Mouse (Mus musculus) heart, adult 18-20 months (tissue): ENCODE results near the gene Gm48552. TPM values are rescaled to one million over a fixed set of nuclear protein-coding genes. Genes with fewer than 3 reads are reported as not detected.

Experiments
- DNase-seq, 2 experiments: peaks; one replicate each; pipeline ENCODE4 v3.0.0; 2021 to 2022; ENCODE audit warnings: mixed read lengths in 1 of 2
- microRNA-seq, 2 experiments: library from miRNA; unstranded; fragments of <30 nt; microRNA quantifications; one replicate each; pipeline ENCODE4 v1.2.0; 2022
- total RNA-seq, 2 experiments: library from RNA; stranded (reverse); gene quantifications; 2 replicates each; pipeline ENCODE4 v1.2.3; 2021

Gm48552 gene
- total RNA-seq, 2 experiments from 2014 or later: 0.51 TPM; not detected in 1

DNA sequence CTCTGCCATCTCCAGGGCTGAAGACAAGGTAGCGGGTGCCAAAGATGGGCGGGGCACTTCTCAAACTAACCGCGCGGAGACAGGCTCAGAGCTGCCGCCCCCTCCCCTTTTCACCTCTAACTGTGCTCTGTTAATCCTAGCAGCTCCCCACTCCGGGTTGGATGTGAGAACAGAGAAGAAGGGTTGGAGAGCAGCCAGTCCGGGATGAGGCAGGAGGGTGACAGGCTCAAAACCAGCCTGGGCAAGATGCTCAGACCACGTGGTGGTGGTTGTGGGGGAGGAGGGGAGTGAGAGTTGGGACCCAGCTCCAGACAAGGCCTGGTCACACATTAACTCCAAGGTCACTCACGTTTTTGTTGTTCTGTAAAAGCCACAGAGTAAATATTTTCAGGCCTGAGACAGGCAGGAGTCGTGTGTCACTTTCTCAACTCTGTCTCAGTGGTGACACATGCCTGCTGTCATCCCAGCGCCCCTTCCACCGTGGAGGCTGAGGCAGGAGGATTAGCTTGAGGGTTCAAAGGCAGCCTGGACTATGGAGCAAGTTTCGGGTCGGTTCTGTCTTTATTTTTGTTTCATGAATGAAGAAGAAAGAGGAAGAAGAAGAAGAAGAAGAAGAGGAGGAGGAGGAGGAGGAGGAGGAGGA is 42.8 kb downstream of the Gm48552 start:
- DNase-seq: peak; percentile 39

DNA sequence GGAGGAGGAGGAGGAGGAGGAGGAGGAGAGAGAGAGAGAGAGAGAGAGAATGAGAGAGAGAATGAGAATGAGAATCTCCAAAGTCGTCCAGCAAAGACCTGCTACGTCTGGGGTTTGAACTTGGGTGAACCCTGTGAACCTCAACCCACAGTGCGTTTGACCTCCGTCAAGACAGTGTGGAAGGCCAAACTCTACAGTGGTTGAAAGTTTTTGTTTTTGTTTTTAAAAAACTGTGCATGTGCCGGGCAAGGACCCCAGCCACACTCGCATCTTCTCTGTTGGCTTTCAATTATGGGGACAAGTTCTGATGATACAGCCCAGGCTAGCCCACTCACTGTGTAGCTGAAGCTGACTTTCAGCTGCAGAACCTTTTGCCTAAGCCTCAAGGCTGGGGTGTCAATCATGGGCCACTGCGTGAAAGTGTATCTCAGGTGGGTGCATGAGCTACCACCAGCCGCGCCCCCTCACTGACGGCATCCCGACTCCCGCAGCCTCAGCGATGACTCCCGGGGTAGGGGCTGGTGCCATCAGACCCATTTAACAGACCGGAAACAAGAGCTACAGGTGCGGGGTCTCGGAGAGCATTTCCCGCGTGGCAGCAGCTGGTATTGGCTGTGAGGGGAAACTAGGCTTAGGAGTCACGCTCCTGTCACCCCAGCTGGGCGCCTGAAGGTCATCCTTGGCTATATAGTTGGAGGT is 43.5 kb downstream of the Gm48552 start:
- DNase-seq: no peak

DNA sequence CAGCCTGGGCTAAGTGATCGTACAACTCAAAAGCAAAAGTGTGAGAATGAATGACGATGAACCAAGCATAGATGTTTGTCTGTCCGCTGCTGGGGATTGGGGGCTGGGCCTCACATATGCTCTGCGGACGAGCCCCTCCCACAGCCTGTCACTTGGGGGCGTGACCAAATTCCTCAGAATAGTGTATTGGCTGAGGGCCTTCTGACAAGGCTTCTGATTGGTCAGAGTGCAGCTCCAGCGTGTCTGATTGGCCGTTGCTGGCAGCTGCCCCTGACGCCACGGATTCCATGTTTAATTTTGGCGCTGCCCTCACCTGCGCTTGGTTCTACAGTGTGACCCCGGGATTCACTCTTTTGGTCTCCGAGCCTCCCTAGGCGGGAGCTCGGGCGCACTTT is 44.1 kb downstream of the Gm48552 start:
- peak; percentile 95 to 98 for DNase-seq

GRCm38 (mm10) chr10:81433541-81434289 is 44.9 kb downstream of the Gm48552 start:
- peak; percentile 60 to 75 for DNase-seq

- DNase-seq: peak; percentile 27 to 28
Observed at GRCm38 (mm10) chr10:81434361-81435263, 45.8 kb downstream of the Gm48552 start.

- DNase-seq: peak; percentile 82 to 84
Observed at GRCm38 (mm10) chr10:81435436-81435835, 46.6 kb downstream of the Gm48552 start.

Small RNAs within 50 kb of the gene (microRNA-seq; reads per million reads assigned to microRNA genes)
- gene Mir1191b (0 to 0.54 reads per million in 2 experiments), gene Mir6913 (0 to 1.6 reads per million in 2 experiments)

Other genes with a start within 250 kb of the Gm48552 start
- gene Pias4, start 221.1 kb upstream of the Gm48552 start, total RNA-seq: 10 to 100 TPM; 16.5 to 16.9 TPM
- gene Eef2, start 212.4 kb upstream of the Gm48552 start, total RNA-seq: 1,000 to 10,000 TPM; 1,062 to 1,185 TPM
- gene Dapk3, start 206.0 kb upstream of the Gm48552 start, total RNA-seq: 10 to 100 TPM; 29.9 to 34.5 TPM
- gene 4930442H23Rik, start 205.2 kb upstream of the Gm48552 start, total RNA-seq: not detected
- gene Nmrk2, start 187.0 kb upstream of the Gm48552 start, total RNA-seq: 1 to 10 TPM; 7.1 to 8.8 TPM
- gene Atcay, start 158.2 kb upstream of the Gm48552 start, total RNA-seq: not detected
- gene Zfr2, start 155.8 kb upstream of the Gm48552 start, total RNA-seq: 1 to 10 TPM; 2.3 to 2.5 TPM
- under 1 TPM; 0.42 to 0.87 TPM for gene Matk, start 136.1 kb upstream of the Gm48552 start, total RNA-seq
- 10 to 100 TPM; 85.7 to 89.6 TPM for gene Mrpl54, start 122.1 kb upstream of the Gm48552 start, total RNA-seq
- gene Apba3, start 122.0 kb upstream of the Gm48552 start, total RNA-seq: 100 to 1,000 TPM in 1 of 2 experiments, 10 to 100 TPM in 1; 85.9 to 110 TPM
- gene Tjp3, start 97.4 kb upstream of the Gm48552 start, total RNA-seq: under 1 TPM in 1 of 2 experiments, not detected in 1; 0.87 TPM
- 10 to 100 TPM; 23.1 to 25.6 TPM for gene Pip5k1c, start 96.0 kb upstream of the Gm48552 start, total RNA-seq
- gene Cactin, start 67.9 kb upstream of the Gm48552 start, total RNA-seq: 10 to 100 TPM; 14.6 to 15.8 TPM
- 1 to 10 TPM; 2.5 to 2.7 TPM for gene Tbxa2r, start 60.3 kb upstream of the Gm48552 start, total RNA-seq
- gene Gipc3, start 45.7 kb upstream of the Gm48552 start, total RNA-seq: 1 to 10 TPM; 3.4 to 4.7 TPM
- gene Hmg20b, start 38.5 kb upstream of the Gm48552 start, total RNA-seq: 10 to 100 TPM; 57.1 to 62.2 TPM
- 10 to 100 TPM; 11.0 to 12.7 TPM for gene Mfsd12, start 31.5 kb upstream of the Gm48552 start, total RNA-seq
- under 1 TPM; 0.45 to 0.51 TPM for gene 4930404N11Rik, start 23.2 kb upstream of the Gm48552 start, total RNA-seq
- 10 to 100 TPM; 27.6 to 35.6 TPM for gene Fzr1, start 10.5 kb upstream of the Gm48552 start, total RNA-seq
- gene Dohh, start 4.6 kb upstream of the Gm48552 start, total RNA-seq: 10 to 100 TPM; 49.9 to 59.6 TPM
- 1 to 10 TPM in 1 of 2 experiments, under 1 TPM in 1; 0.65 to 2.3 TPM for gene Gm48551, start 4.5 kb upstream of the Gm48552 start, total RNA-seq
- 1 to 10 TPM; 1.9 to 2.2 TPM for gene Smim24, start 4.0 kb downstream of the Gm48552 start, total RNA-seq
- gene Nfic, start 66.6 kb downstream of the Gm48552 start, total RNA-seq: 10 to 100 TPM; 91.0 to 93.4 TPM
- under 1 TPM; 0.17 to 0.21 TPM for gene Celf5, start 93.7 kb downstream of the Gm48552 start, total RNA-seq
- gene Ncln, start 107.4 kb downstream of the Gm48552 start, total RNA-seq: 10 to 100 TPM; 61.9 to 64.3 TPM
- gene S1pr4, start 111.1 kb downstream of the Gm48552 start, total RNA-seq: 1 to 10 TPM; 1.2 to 2.8 TPM
- gene Gna15, start 135.2 kb downstream of the Gm48552 start, total RNA-seq: 1 to 10 TPM; 1.4 to 1.5 TPM
- 10 to 100 TPM; 47.8 to 49.8 TPM for gene Gna11, start 156.2 kb downstream of the Gm48552 start, total RNA-seq
- gene Aes, start 170.5 kb downstream of the Gm48552 start, total RNA-seq: 1,000 to 10,000 TPM; 1,011 to 1,083 TPM
- gene Tle2, start 185.6 kb downstream of the Gm48552 start, total RNA-seq: 1 to 10 TPM; 4.7 to 7.1 TPM
- 10 to 100 TPM in 1 of 2 experiments, 1 to 10 TPM in 1; 7.9 to 11.1 TPM for gene Tle6, start 212.1 kb downstream of the Gm48552 start, total RNA-seq
- gene BC025920, start 217.3 kb downstream of the Gm48552 start, total RNA-seq: 1 to 10 TPM; 2.6 TPM
- 1 to 10 TPM; 5.6 to 6.3 TPM for gene Sirt6, start 238.8 kb downstream of the Gm48552 start, total RNA-seq
- 10 to 100 TPM in 1 of 2 experiments, 1 to 10 TPM in 1; 7.5 to 10.3 TPM for gene Ankrd24, start 239.5 kb downstream of the Gm48552 start, total RNA-seq